ENCODE assay signal across 20 mouse cellular contexts in genomic region chr12:15993866-15994265, GRCm38 (mm10).
"Had no signal": no experiment of that assay in that cellular context is flagged by ENCODE, and none has a peak within 500 bp of the region (broad histone marks: within the 10 kb centered on the region; RNA-seq: fewer than 3 reads in every experiment).

No protein-coding gene starts in this region.

- H3K4me1 ChIP-seq: limb, embryonic 10.5 days; limb, embryonic 13.5 days; liver, embryonic 12.5 days; liver, embryonic 15.5 days; lung, embryonic 15.5 days; midbrain, embryonic 10.5 days had no signal

- H3K9me3 ChIP-seq: limb, embryonic 10.5 days; limb, embryonic 13.5 days; liver, embryonic 12.5 days; liver, embryonic 15.5 days; lung, embryonic 15.5 days; midbrain, embryonic 10.5 days had no signal

- H3K27ac ChIP-seq: layer of hippocampus, adult 2 months; limb, embryonic 10.5 days; limb, embryonic 13.5 days; liver, embryonic 12.5 days; liver, embryonic 15.5 days; lung, embryonic 15.5 days; midbrain, embryonic 10.5 days had no signal

- H3K9ac ChIP-seq: limb, embryonic 13.5 days; liver, embryonic 12.5 days; liver, embryonic 15.5 days; lung, embryonic 15.5 days had no signal

- ATAC-seq: liver, embryonic 12.5 days had no signal

- DNase-seq: kidney, adult 11 months; kidney, postnatal 14 days; layer of hippocampus, adult 9-11 months; liver; lung, adult 18-20 months; lung, postnatal 10 days; lung, postnatal 36 days; midbrain, embryonic 14.5 days; right cerebral cortex, postnatal 25 days; thymus, adult 18-20 months; thymus, postnatal 14 days; thymus, postnatal 4 days had no signal

- H3K27me3 ChIP-seq: limb, embryonic 13.5 days; liver, embryonic 12.5 days; liver, embryonic 15.5 days; lung, embryonic 15.5 days; megakaryocyte, embryonic 14.5 days had no signal

- H3K36me3 ChIP-seq: limb, embryonic 10.5 days; limb, embryonic 13.5 days; liver, embryonic 12.5 days; liver, embryonic 15.5 days; lung, embryonic 15.5 days; midbrain, embryonic 10.5 days had no signal

- H3K4me2 ChIP-seq: limb, embryonic 13.5 days; liver, embryonic 12.5 days; liver, embryonic 15.5 days; lung, embryonic 15.5 days had no signal

- H3K4me3 ChIP-seq: layer of hippocampus, adult 2 months; limb, embryonic 10.5 days; limb, embryonic 13.5 days; liver, embryonic 12.5 days; liver, embryonic 15.5 days; lung, embryonic 15.5 days; megakaryocyte, embryonic 14.5 days; midbrain, embryonic 10.5 days had no signal
